Mouse (Mus musculus) stomach, embryonic 16.5 days (tissue): Measurements from ENCODE around the gene Ppm1l. TPM values are rescaled to one million over a fixed set of nuclear protein-coding genes. Genes with fewer than 3 reads are reported as not detected.

ENCODE experiments used
- ATAC-seq: fragments of 200-750 bp; cut with Nextera tagmentation; 2 replicates; pipeline ENCODE4 v1.8.0; 2017; ENCODE audit warnings: moderate number of reproducible peaks, moderate TSS enrichment; ENCODE audit not compliant: insufficient read depth, low FRiP score
- H3K27ac ChIP-seq: fragments of 300-500 bp; sonication (generic); 2 replicates; pipeline ENCODE4 v1.5.1; 2014; ENCODE audit warnings: low read length
- H3K27me3 ChIP-seq: fragments of 300-500 bp; sonication (generic); 2 replicates; pipeline ENCODE4 v1.6.1; 2014; ENCODE audit warnings: low read length, control low read depth, mixed read lengths; ENCODE audit not compliant: control insufficient read depth, insufficient read depth
- H3K36me3 ChIP-seq: fragments of 300-500 bp; sonication (generic); 2 replicates; pipeline ENCODE4 v1.6.1; 2014; ENCODE audit warnings: low read length; ENCODE audit not compliant: control insufficient read depth, insufficient read depth
- H3K4me1 ChIP-seq: fragments of 300-500 bp; sonication (generic); 2 replicates; pipeline ENCODE4 v1.6.1; 2014; ENCODE audit warnings: low read length, control low read depth, mixed read lengths; ENCODE audit not compliant: control insufficient read depth, insufficient read depth
- H3K4me2 ChIP-seq: fragments of 300-500 bp; sonication (generic); 2 replicates; pipeline ENCODE4 v1.6.1; 2014; ENCODE audit warnings: low read depth, low read length, mixed read lengths
- H3K4me3 ChIP-seq: fragments of 300-500 bp; sonication (generic); replicated peaks from 2 replicates; pipeline ENCODE4 v1.5.1; 2014; ENCODE audit warnings: mild to moderate bottlenecking, low read length
- H3K9ac ChIP-seq: fragments of 300-500 bp; sonication (generic); 2 replicates; pipeline ENCODE4 v1.6.1; 2014; ENCODE audit warnings: low read length
- H3K9me3 ChIP-seq: fragments of 300-500 bp; sonication (generic); replicated peaks from 2 replicates; pipeline ENCODE4 v1.6.1; 2016; ENCODE audit warnings: low read length, control low read depth; ENCODE audit not compliant: control insufficient read depth
- WGBS: fragments of 180-500 bp; shearing (Covaris S2); extraction: QIAGEN DNeasy Blood & Tissue Kit; methylation state at CpG from one replicate; pipeline ENCODE4 v1.1.7; 2014; 5-methylcytosine and 5-hydroxymethylcytosine counted together
- polyA plus RNA-seq: library from polyadenylated mRNA; unstranded; fragments of >200 nt; fragmentation: Nextera tagmentation; extraction: Ambion mirVana; gene quantifications from 2 replicates; pipeline ENCODE4 v1.2.1, GENCODE M21; 2015

Ppm1l gene
- polyA plus RNA-seq, 1 experiment from 2014 or later: 7.3 TPM

DNA sequence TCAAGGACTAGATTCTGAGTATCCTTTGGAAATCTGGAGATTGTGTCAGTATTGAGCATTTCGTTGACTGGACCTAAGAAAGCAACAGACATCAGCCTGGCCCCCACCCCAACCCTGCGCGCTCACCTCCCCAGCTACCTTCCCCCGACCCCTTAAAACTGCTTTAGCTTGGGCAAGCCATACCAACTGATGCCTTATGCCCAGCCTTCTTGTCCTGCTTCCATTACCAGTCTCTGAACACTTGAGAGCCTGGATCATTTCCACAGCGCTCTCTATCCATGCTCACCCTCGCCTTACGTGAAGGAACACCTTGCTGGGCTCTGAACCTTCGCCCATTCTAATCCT is 41.9 kb downstream of the Ppm1l start:
- Histone ChIP-seq H3K4me1 (peaks cover 3% of the 10 kb centered on the region; the same call in 1 of the 2 replicates), H3K4me2 (no peak overlapping the region), H3K9me3 (no peaks in the 10 kb centered on the region), H3K4me3 (no peak overlapping the region), H3K9ac (no peak overlapping the region), H3K36me3 (no peaks in the 10 kb centered on the region), H3K27ac (no peak overlapping the region), H3K27me3 (no peaks in the 10 kb centered on the region)
- 97% methylated on average over 8 of the region's 8 CpGs for WGBS
- ATAC-seq: no peak

DNA sequence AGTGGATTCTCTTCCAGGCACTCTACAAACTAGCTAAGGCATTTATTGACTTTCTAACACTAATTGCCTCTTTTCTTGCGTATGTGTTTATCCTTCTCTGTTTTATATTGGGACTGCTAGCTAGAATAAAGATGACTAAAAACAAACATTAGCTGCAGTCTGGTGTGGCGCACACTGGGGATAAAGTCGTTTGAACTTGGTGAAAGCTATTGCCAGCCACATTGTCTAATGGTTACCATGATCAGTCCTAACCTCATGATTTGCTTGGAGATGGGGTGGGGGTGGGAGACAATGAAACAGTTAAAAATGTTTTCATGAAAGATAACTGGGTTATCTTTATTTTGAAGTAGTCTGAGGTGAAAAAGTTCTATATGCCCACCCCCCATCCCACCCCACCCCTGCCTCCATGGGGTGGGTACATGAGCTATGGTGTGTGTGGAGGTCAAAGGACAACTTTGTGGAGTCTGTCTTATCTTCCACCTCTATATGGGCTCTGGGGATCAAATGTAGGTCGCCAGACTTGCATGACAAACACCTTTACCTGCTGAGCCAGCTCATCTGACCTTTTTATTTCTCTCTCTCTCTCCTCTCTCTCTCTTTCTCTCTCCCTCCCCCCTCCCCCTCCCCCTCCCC is 43.7 kb downstream of the Ppm1l start:
- H3K27me3 ChIP-seq: no peaks in the 10 kb centered on the region
- 54% methylated on average over 4 of the region's 4 CpGs for WGBS
- H3K4me3 ChIP-seq: no peak overlapping the region
- H3K4me1 ChIP-seq: peaks cover 3% of the 10 kb centered on the region; the same call in 1 of the 2 replicates
- no peak overlapping the region for H3K27ac ChIP-seq
- H3K9me3 ChIP-seq: no peaks in the 10 kb centered on the region
- no peak overlapping the region for H3K9ac ChIP-seq
- no peaks in the 10 kb centered on the region for H3K36me3 ChIP-seq
- no peak for ATAC-seq
- H3K4me2 ChIP-seq: no peak overlapping the region

DNA sequence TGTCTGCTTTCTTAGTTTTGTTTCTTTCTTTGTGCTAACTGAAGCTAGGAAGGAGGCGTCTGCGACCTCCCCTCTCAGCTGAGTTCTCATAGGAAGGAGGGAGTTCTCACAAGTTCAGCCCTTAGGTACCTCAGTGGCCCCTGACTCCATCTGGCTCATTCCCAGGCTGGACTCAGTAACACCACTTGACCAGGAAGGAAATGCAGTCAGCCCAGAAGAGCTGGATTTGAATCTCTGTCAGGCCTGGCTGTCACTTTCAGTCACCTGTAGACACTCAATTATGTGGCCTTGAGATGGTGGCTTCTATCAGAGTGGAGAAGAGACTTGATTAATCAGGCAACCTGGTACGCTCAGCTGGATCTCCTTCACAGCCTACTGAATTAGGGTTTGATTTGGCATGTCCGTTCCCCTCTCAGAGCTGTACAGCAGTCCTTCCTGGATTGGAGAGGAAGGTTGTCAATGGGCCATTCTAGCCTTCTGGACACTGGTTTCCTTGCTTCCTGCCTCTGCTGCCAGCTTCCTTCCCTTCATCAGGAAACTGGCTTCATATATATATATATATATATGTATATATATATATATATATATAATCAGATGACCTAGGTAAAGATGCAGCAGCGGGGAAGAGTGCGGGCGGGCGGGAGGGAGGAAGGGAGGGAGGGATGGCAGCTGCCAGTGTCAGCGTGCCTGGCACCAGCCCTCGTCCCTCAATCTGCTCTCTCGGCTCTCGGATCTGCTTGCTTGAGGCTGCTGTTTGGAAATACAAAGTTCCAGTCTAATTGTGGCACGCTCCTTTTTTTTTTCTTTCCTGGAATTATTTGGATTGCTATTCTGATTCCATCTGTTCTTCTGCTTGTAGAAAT is 45.1 kb downstream of the Ppm1l start:
- Histone ChIP-seq H3K4me2 (no peak overlapping the region), H3K36me3 (no peaks in the 10 kb centered on the region), H3K4me1 (peaks cover 3% of the 10 kb centered on the region; the same call in 1 of the 2 replicates), H3K27me3 (no peaks in the 10 kb centered on the region), H3K4me3 (no peak overlapping the region), H3K9me3 (no peaks in the 10 kb centered on the region), H3K9ac (no peak overlapping the region), H3K27ac (no peak overlapping the region)
- ATAC-seq: no peak
- 83% methylated on average over 13 of the region's 13 CpGs for WGBS

DNA sequence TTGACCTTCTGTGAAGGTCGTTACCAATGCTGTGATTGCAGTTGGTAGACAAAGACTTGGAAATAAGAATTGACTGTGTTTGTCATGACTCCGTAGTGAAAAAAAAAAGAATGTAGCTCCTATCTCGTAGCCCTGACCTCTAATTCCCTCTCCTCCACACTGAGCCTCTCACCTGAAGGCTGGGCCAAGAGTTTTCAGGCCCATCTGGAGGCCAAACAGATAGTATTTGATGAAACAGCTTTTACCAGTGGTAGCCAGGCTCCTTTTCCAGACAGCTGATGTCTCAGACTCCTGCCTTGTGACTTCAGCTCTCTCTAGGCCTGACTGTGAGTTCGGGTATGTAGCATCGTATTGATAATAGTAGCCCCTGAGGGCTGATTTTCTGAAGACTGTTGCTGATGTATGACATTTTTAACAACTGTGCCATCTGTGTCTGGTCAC is 45.7 kb downstream of the Ppm1l start:
- Histone ChIP-seq H3K9me3 (no peaks in the 10 kb centered on the region), H3K4me3 (no peak overlapping the region), H3K36me3 (no peaks in the 10 kb centered on the region), H3K27ac (no peak overlapping the region), H3K4me1 (peaks cover 3% of the 10 kb centered on the region; the same call in 1 of the 2 replicates), H3K27me3 (no peaks in the 10 kb centered on the region), H3K9ac (no peak overlapping the region), H3K4me2 (no peak overlapping the region)
- no peak for ATAC-seq
- 81% methylated on average over 5 of the region's 5 CpGs for WGBS

DNA sequence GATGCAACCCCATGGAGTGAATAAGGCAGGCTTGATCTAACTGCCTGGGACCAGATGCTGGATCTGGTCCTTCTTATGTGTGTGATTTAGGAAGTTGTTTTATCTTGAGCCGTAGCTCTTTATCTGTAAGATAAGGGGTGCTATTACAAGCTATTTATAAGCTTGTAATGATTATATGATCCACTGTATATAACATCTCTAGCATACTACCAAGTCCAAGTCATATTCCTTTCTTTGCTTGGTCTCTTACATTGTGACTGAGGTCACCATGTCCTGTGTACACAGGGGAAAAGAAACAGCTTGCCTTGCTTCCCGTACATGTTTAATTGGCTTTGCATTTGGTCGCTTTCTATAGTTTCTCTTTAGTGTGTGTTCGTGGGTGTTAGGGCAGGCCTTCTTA is 46.2 kb downstream of the Ppm1l start:
- ATAC-seq: no peak
- 62% methylated on average over 4 of the region's 4 CpGs for WGBS
- Histone ChIP-seq H3K27me3 (no peaks in the 10 kb centered on the region), H3K36me3 (no peaks in the 10 kb centered on the region), H3K4me1 (peaks cover 3% of the 10 kb centered on the region; the same call in 1 of the 2 replicates), H3K9ac (no peak overlapping the region), H3K9me3 (no peaks in the 10 kb centered on the region), H3K4me2 (no peak overlapping the region), H3K27ac (no peak overlapping the region), H3K4me3 (no peak overlapping the region)

DNA sequence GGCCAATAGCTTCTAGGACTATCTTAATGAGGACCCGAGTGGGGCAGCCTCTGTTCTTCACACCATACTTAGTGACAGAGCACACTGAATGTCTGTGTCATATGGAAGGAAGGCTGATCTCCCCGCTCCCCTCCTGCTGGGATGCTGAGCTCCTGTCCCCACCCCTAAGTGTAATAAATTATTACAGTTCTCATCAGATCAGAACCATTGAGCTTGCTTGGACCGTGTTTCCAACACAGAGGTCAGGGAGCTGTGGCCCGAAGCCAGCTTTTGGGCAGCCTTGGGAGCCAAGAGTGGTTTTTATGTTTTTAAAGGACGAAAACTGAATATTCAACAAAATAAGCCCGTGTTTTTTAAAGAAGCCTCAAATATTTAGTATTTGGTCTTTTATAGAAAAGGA is 47.5 kb downstream of the Ppm1l start:
- no peak for ATAC-seq
- 77% methylated on average over 6 of the region's 6 CpGs for WGBS
- H3K4me1 ChIP-seq: peaks cover 3% of the 10 kb centered on the region; the same call in 1 of the 2 replicates
- H3K36me3 ChIP-seq: no peaks in the 10 kb centered on the region
- H3K9me3 ChIP-seq: no peaks in the 10 kb centered on the region
- H3K27me3 ChIP-seq: no peaks in the 10 kb centered on the region
- no peak overlapping the region for H3K4me2 ChIP-seq
- no peak overlapping the region for H3K4me3 ChIP-seq
- no peak overlapping the region for H3K9ac ChIP-seq
- H3K27ac ChIP-seq: no peak overlapping the region

DNA sequence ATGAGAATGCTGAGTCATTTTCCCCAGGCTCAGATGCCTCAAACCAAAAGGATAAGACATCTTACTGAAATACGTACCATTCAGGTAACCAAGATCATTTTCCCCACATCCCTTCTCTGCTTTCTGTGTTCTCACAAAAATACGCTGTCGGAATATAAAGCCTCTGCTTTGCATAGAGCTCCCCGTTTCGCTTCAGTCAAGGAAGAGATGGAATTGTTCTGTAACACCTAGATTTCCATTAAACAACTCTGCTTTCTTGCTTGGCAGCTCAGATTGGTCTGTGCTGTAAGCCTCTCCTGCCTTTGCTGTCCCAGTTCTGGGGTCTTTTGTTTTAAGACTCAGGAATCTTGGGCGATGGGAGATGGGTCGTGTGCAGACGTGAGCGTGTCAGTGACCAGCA is 51.3 kb downstream of the Ppm1l start:
- WGBS: 90% methylated on average over 9 of the region's 9 CpGs
- no peak overlapping the region for H3K27ac ChIP-seq
- H3K9ac ChIP-seq: no peak overlapping the region
- H3K27me3 ChIP-seq: no peaks in the 10 kb centered on the region
- H3K4me3 ChIP-seq: no peak overlapping the region
- H3K36me3 ChIP-seq: no peaks in the 10 kb centered on the region
- H3K9me3 ChIP-seq: no peaks in the 10 kb centered on the region
- H3K4me1 ChIP-seq: no peaks in the 10 kb centered on the region
- H3K4me2 ChIP-seq: no peak overlapping the region
- ATAC-seq: no peak

DNA sequence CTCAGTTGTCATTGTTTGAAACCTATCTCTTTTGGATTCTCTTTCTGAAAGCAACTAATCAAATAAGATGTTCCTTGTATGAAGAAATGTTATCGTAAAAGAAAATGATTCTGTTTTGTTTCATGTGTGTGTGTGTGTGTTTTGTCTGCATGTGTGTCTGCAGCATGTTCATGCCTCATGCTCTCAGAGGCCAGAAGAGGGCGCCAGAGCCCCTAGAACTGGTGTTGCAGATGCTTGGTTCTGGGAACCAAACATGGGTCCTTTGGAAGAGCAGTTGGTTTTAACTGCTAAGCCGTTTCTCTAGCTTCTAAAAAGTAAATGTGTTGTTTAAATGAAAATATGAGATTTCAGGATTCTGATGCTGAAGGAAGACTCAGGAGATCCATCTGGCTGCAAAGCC is 56.1 kb downstream of the Ppm1l start:
- 81% methylated on average over 3 of the region's 3 CpGs for WGBS
- no peaks in the 10 kb centered on the region for H3K9me3 ChIP-seq
- no peak overlapping the region for H3K4me2 ChIP-seq
- no peak overlapping the region for H3K27ac ChIP-seq
- H3K4me3 ChIP-seq: no peak overlapping the region
- H3K36me3 ChIP-seq: no peaks in the 10 kb centered on the region
- no peak for ATAC-seq
- H3K9ac ChIP-seq: no peak overlapping the region
- no peaks in the 10 kb centered on the region for H3K27me3 ChIP-seq
- no peaks in the 10 kb centered on the region for H3K4me1 ChIP-seq

DNA sequence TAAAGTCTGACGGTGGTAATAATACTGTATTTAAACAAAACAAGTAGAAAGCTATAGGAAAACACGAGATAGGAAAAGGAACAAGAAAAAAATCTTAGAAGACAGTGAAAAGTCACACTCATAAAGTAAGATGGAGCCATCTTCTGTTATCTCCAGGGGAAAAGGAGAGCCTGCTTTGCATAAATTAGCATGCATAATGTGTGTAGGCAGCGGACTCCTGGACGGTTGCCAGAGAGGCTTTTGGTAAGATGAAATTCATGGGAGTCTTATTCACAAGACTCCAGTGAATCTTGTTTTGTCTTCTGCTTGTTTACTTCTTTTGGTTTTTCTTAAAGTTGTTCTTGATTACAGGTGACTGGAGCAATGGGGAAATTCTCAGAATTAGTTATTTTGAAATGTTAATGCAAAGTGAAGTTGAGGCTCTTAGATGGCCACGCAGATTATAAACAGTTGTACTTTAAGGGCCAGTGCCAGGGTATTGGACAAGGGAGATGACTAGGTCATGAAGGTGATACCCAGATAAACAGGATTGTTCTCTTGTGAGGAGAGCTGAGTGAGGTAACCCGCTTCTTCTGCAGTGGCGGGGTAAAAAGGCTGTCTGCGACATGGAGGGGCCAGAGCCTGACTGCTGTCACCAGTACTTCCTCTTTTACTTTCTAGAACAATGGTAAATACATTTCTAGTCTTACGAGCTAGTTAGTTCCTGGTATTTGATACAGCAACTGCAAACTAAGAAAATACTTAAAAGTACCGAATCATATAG is 57.1 kb downstream of the Ppm1l start:
- Histone ChIP-seq H3K27me3 (no peaks in the 10 kb centered on the region), H3K36me3 (no peaks in the 10 kb centered on the region), H3K4me2 (no peak overlapping the region), H3K4me1 (no peaks in the 10 kb centered on the region), H3K9ac (no peak overlapping the region), H3K4me3 (no peak overlapping the region), H3K27ac (no peak overlapping the region), H3K9me3 (no peaks in the 10 kb centered on the region)
- no peak for ATAC-seq
- WGBS: 81% methylated on average over 10 of the region's 10 CpGs
